Mouse (Mus musculus) forebrain, postnatal 0 days (tissue): ENCODE measurements at regions not wholly inside any gene's neighbourhood (a gene's known extent, or its start where the extent isn't known, plus 50 kb on each side); places are given as distances from the start of the nearest gene placed in this dataset.

Experiments used
- ATAC-seq: fragments of 200-750 bp; cut with Nextera tagmentation; 2 replicates; pipeline ENCODE4 v1.8.0; 2017; ENCODE audit warnings: mild to moderate bottlenecking, moderate library complexity
- DNase-seq: peaks from one replicate; pipeline ENCODE4 v3.0.0-alpha.2; 2015
- H3K27ac ChIP-seq: fragments of 300-500 bp; sonication (generic); 2 replicates; pipeline ENCODE4 v1.5.1; 2014; ENCODE audit warnings: low read depth, mild to moderate bottlenecking, antibody characterized with exemption, low read length, moderate library complexity, mixed read lengths
- H3K27me3 ChIP-seq: fragments of 300-500 bp; sonication (generic); 2 replicates; pipeline ENCODE4 v1.6.1; 2014; ENCODE audit warnings: mild to moderate bottlenecking, low read length, mixed read lengths; ENCODE audit not compliant: insufficient read depth
- H3K36me3 ChIP-seq: fragments of 300-500 bp; sonication (generic); 2 replicates; pipeline ENCODE4 v1.6.1; 2014; ENCODE audit warnings: mild to moderate bottlenecking, moderate library complexity; ENCODE audit not compliant: insufficient read depth
- H3K4me1 ChIP-seq: fragments of 300-500 bp; sonication (generic); 2 replicates; pipeline ENCODE4 v1.6.1; 2014; ENCODE audit warnings: antibody characterized with exemption; ENCODE audit not compliant: insufficient read depth
- H3K4me2 ChIP-seq: fragments of 300-500 bp; sonication (generic); 2 replicates; pipeline ENCODE4 v1.6.1; 2014; ENCODE audit warnings: low read depth, mild to moderate bottlenecking, moderate library complexity
- H3K4me3 ChIP-seq: fragments of 300-500 bp; sonication (generic); 2 replicates; pipeline ENCODE4 v1.5.1; 2014; ENCODE audit warnings: low read depth, low read length, mixed read lengths
- H3K9ac ChIP-seq: fragments of 300-500 bp; sonication (generic); 2 replicates; pipeline ENCODE4 v1.6.1; 2014; ENCODE audit warnings: mild to moderate bottlenecking
- H3K9me3 ChIP-seq: fragments of 300-500 bp; sonication (generic); 2 replicates; pipeline ENCODE4 v1.6.1; 2016; ENCODE audit warnings: low read length
- CTCF ChIP-seq: sonication (generic); IDR thresholded peaks from 2 replicates; pipeline ENCODE4 v1.5.1; 2016; ENCODE audit warnings: antibody characterized with exemption, control low read depth, low read depth
- WGBS: fragments of 180-500 bp; shearing (Covaris S2); extraction: QIAGEN DNeasy Blood & Tissue Kit; methylation state at CpG from one replicate; pipeline ENCODE4 v1.1.7; 2014; 5-methylcytosine and 5-hydroxymethylcytosine counted together

DNA sequence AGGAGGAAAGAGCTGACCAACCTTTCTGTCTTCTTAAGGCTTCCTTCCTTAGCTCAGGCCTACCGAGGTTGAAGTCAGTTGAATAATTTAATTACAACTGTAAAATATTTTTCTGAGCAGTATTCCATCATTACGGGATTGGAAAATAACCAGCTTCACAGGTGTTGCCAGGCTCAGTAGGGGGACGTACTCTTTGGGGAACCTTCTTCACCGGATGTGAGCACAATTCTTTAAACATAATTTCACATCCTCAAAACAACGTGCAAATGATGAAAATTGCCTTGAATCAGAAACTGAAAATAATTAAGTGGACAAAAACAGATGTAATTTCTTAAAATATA is 515.9 kb downstream of the Tns3 start:
- H3K4me2 ChIP-seq = no peak overlapping the region
- DNase-seq = no peak
- H3K4me1 ChIP-seq = no peaks in the 10 kb centered on the region
- H3K9ac ChIP-seq = no peak overlapping the region
- TF ChIP-seq CTCF = no peak
- no peaks in the 10 kb centered on the region for H3K9me3 ChIP-seq
- ATAC-seq = no peak
- no peak overlapping the region for H3K4me3 ChIP-seq
- no peaks in the 10 kb centered on the region for H3K36me3 ChIP-seq
- WGBS = 84% methylated on average over 5 of the region's 5 CpGs
- H3K27ac ChIP-seq = no peak overlapping the region
- H3K27me3 ChIP-seq = no peaks in the 10 kb centered on the region

DNA sequence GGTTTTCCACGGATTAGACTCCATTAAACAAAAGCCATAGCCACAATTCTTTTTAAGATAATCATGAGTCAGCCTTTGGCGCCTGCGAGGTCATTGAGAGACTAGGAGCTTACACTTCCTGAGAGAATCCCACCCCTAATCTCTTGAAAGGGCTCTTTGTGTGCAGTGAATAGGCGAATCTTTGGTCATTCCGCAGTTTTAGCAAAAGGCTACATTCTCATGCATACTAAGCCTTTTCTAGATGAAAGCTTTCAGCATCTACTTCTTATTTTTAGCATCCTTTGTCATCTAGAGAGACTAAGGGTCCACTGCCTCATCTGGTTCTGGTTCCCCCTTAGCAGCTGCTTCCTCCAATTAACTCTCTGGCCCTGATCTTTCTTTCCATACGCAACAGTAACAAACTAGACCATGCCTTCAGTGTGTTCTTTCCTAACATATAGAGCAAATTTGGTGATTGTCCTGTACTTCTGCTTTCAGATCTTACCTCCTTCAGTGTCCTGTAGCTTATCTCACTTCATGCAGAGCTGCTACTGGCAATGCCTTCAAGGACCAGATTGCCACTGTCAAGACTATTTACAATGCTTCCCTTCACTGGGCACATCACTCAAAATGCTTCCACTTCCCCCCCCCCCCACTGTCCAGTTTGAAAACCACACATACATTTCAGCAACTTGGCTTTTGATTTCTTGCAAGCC is 516.4 kb downstream of the Tns3 start:
- H3K9ac ChIP-seq = no peak overlapping the region
- H3K4me3 ChIP-seq = no peak overlapping the region
- no peak overlapping the region for H3K27ac ChIP-seq
- no peaks in the 10 kb centered on the region for H3K4me1 ChIP-seq
- DNase-seq (peak; percentile 21), ATAC-seq (peak; percentile 69)
- H3K27me3 ChIP-seq = no peaks in the 10 kb centered on the region
- WGBS = 5% methylated on average over 6 of the region's 6 CpGs
- H3K9me3 ChIP-seq = no peaks in the 10 kb centered on the region
- H3K36me3 ChIP-seq = no peaks in the 10 kb centered on the region
- H3K4me2 ChIP-seq = no peak overlapping the region
- TF ChIP-seq CTCF = no peak

DNA sequence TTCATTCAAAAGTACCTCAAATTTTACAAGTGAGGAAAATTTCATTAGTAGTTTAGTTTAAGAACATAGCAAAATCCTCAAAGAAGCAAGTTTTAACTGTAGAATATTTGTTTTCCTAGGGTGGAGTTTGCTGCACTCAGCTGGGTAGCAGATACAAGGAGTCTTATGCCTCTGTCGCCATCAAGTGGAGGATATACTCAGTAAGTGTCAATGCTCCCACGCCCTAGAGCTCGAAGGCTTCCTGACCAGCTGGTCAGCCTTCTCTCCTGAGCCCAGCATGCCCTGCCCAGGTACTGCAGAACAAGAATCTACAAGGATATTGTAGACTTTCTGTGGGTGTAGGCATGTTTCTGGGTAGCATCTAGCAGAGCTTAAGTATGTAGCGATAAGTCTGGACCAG is 527.0 kb downstream of the Tns3 start:
- Histone ChIP-seq H3K9ac (no peak overlapping the region), H3K36me3 (no peaks in the 10 kb centered on the region), H3K27me3 (no peaks in the 10 kb centered on the region), H3K4me3 (no peak overlapping the region), H3K4me2 (no peak overlapping the region), H3K9me3 (no peaks in the 10 kb centered on the region), H3K27ac (no peak overlapping the region), H3K4me1 (no peaks in the 10 kb centered on the region)
- WGBS = 47% methylated on average over 4 of the region's 4 CpGs
- peak; percentile 41 for TF ChIP-seq CTCF
- DNase-seq = peak; percentile 11
- ATAC-seq = no peak

DNA sequence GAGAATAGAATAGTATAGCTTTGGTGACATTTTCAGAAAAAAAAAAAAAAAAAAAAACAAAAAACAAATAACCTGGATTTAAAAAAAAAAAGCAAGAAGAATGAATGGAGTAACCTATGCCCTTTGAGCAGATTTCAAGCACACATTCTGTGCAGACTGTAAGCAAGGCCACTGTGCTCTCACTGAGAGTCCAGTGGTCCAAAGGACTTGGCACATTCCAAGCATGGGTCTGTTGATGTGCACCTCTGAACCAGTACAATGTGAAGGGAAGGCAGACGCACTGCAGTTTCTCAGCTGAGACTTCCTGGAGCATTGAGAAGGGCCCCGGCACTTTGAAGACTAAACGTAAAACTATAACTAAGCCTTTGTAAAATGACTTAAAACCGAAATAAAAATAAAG is 527.7 kb downstream of the Tns3 start:
- Histone ChIP-seq H3K4me2 (no peak overlapping the region), H3K27me3 (no peaks in the 10 kb centered on the region), H3K4me1 (no peaks in the 10 kb centered on the region), H3K9me3 (no peaks in the 10 kb centered on the region), H3K9ac (no peak overlapping the region), H3K36me3 (no peaks in the 10 kb centered on the region), H3K27ac (no peak overlapping the region), H3K4me3 (no peak overlapping the region)
- whole genome bisulfite sequencing = 87% methylated on average over 4 of the region's 4 CpGs
- TF ChIP-seq CTCF = no peak
- DNase-seq (no peak), ATAC-seq (no peak)

DNA sequence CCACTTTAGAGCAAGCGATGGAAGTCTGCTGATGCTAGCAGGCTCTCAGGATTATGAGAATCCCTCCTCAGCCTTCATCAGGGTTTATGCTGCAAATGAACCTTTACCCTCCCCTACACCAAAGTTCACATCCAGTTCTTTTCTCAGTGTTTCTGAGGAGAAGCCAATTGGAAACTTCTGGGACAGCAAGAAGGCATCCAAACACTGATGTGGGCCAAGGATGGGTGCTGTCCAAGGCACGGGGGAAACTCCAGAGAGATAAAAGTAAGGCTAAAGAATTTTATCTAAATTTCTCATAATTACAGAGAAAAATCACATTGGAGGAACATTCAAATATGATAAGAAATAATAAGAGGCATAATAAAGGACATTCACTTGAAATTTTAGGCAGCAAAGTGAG is 555.0 kb downstream of the Tns3 start:
- no peak overlapping the region for H3K9ac ChIP-seq
- H3K27ac ChIP-seq = no peak overlapping the region
- H3K9me3 ChIP-seq = no peaks in the 10 kb centered on the region
- WGBS = 89% methylated on average over 2 of the region's 2 CpGs
- no peak overlapping the region for H3K4me2 ChIP-seq
- H3K36me3 ChIP-seq = no peaks in the 10 kb centered on the region
- DNase-seq = no peak
- H3K4me1 ChIP-seq = no peaks in the 10 kb centered on the region
- no peak for ATAC-seq
- H3K27me3 ChIP-seq = no peaks in the 10 kb centered on the region
- H3K4me3 ChIP-seq = no peak overlapping the region
- TF ChIP-seq CTCF = no peak

DNA sequence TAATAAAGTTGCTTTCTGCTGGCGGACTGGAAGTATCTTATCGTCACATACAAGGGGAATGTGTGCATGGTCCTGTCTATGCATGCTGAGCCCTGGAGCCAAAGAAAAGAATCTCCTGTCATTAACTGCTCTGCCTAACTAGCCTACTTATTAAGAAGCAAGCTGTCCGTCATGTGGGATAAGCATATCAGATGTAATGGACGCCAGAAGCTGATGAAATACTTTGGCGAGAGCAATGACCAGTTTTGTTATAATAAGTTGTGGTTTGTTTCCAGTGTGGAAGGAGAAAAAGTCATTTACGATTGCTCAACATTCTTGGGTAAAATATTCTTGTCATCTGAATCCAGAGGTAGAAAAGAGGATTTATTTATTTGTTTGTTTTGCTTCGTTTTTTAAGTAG is 563.2 kb downstream of the Tns3 start:
- no peak for TF ChIP-seq CTCF
- Histone ChIP-seq H3K27ac (no peak overlapping the region), H3K9me3 (no peaks in the 10 kb centered on the region), H3K27me3 (no peaks in the 10 kb centered on the region), H3K36me3 (no peaks in the 10 kb centered on the region), H3K4me2 (no peak overlapping the region), H3K9ac (no peak overlapping the region), H3K4me1 (no peaks in the 10 kb centered on the region), H3K4me3 (no peak overlapping the region)
- DNase-seq (no peak), ATAC-seq (no peak)
- 82% methylated on average over 7 of the region's 7 CpGs for WGBS

DNA sequence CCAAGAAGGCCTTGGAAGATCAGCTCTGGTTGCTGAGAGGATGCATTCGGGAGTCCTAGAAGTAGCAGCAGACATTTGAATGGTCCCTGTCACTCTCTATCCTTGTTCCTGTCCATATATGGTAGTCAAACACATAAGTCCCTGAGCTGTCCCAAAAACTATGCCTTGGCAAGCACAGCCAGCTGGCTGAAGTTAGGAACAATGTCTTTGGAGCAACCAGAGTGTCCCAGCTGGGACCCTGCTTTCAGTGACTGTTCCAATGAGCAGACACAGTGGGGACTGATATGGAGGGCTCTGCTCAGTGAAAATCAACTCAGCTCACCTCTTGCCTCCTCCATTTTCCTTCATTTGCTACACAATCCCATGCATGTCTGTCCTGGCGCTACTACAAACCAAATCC is 580.0 kb downstream of the Tns3 start:
- no peak overlapping the region for H3K9ac ChIP-seq
- no peak for ATAC-seq
- H3K4me2 ChIP-seq = no peak overlapping the region
- no peaks in the 10 kb centered on the region for H3K27me3 ChIP-seq
- no peaks in the 10 kb centered on the region for H3K4me1 ChIP-seq
- no peaks in the 10 kb centered on the region for H3K36me3 ChIP-seq
- no peaks in the 10 kb centered on the region for H3K9me3 ChIP-seq
- no peak overlapping the region for H3K4me3 ChIP-seq
- no peak for DNase-seq
- H3K27ac ChIP-seq = no peak overlapping the region
- no peak for TF ChIP-seq CTCF
- WGBS = 91% methylated on average over 2 of the region's 2 CpGs

DNA sequence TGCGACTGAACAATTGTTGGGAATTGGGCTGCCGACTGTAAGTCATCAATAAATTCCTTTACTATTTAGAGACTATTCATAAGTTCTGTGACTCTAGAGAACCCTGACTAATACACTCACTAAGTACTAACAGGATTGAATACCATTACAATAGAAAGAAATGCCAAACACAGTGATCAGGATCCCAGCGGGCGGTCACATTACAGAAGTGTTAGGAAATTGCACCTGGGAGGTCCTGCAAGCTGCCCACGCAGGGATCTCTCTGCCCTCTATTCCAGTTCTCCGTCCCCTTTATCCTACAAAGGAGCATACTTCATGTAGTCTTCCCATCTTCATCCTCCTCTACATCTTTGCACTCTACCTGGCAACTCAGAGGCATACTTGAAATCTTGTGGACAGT is 581.5 kb downstream of the Tns3 start:
- H3K36me3 ChIP-seq = no peaks in the 10 kb centered on the region
- TF ChIP-seq CTCF = no peak
- WGBS = 89% methylated on average over 4 of the region's 6 CpGs
- DNase-seq (no peak), ATAC-seq (no peak)
- H3K9me3 ChIP-seq = no peaks in the 10 kb centered on the region
- no peak overlapping the region for H3K4me3 ChIP-seq
- H3K4me2 ChIP-seq = no peak overlapping the region
- H3K4me1 ChIP-seq = no peaks in the 10 kb centered on the region
- no peak overlapping the region for H3K9ac ChIP-seq
- H3K27ac ChIP-seq = no peak overlapping the region
- H3K27me3 ChIP-seq = no peaks in the 10 kb centered on the region
